17 mouse cellular contexts compared by ENCODE assay signal in genomic region chr12:45158986-45159385, GRCm38 (mm10).
DNase-seq lines count a peak whose midpoint lies in the region; ATAC-seq and TF ChIP-seq lines count a peak whose summit lies in the region.
"Had no signal": no experiment of that assay in that cellular context is flagged by ENCODE, and none has a peak within 500 bp of the region (broad histone marks: within the 10 kb centered on the region; RNA-seq: fewer than 3 reads in every experiment).

No protein-coding gene starts in this region.

- DNase-seq in midbrain, embryonic 10.5 days (ENCODE audit: low spot score) = no peak
- DNase-seq in brain, embryonic 14.5 days (ENCODE audit: low read depth) = peak; percentile 44
- peak; percentile 18 for DNase-seq in retina, embryonic 14.5 days (ENCODE audit: low spot score)
- DNase-seq: adrenal gland, postnatal 14 days; cerebellum, adult 9-11 months; heart, postnatal 36 days; lung, adult 18-20 months had no signal

- H3K27ac ChIP-seq in intestine, postnatal 0 days (ENCODE audit: low read depth, low read length) = no peak overlapping the region
- no peak overlapping the region for H3K27ac ChIP-seq in intestine, embryonic 15.5 days
- no peak overlapping the region for H3K27ac ChIP-seq in midbrain, embryonic 12.5 days (replicated peaks)
- no peak overlapping the region for H3K27ac ChIP-seq in midbrain, embryonic 10.5 days (replicated peaks)
- H3K27ac ChIP-seq: embryonic facial prominence, embryonic 15.5 days; forebrain, embryonic 15.5 days; heart, embryonic 10.5 days; limb, embryonic 12.5 days; stomach, embryonic 15.5 days had no signal

- peak; percentile 40 for TF ChIP-seq CTCF in intestine, postnatal 0 days (IDR thresholded peaks at IDR 0.05; ENCODE audit: low read depth)
- TF ChIP-seq CTCF in brain, embryonic 14.5 days (IDR thresholded peaks at IDR 0.05; ENCODE audit: borderline replicate concordance, extremely low read depth, insufficient read depth, insufficient read length) = no peak

- no peak overlapping the region for H3K4me2 ChIP-seq in intestine, postnatal 0 days (replicated peaks; ENCODE audit: low read depth)
- H3K4me2 ChIP-seq in intestine, embryonic 15.5 days (replicated peaks) = no peak overlapping the region
- H3K4me2 ChIP-seq in midbrain, embryonic 12.5 days (replicated peaks) = no peak overlapping the region
- H3K4me2 ChIP-seq: embryonic facial prominence, embryonic 15.5 days; forebrain, embryonic 15.5 days; limb, embryonic 12.5 days; stomach, embryonic 15.5 days had no signal

- no peaks in the 10 kb centered on the region for H3K27me3 ChIP-seq in intestine, postnatal 0 days (replicated peaks; ENCODE audit: control insufficient read depth, insufficient read depth, low read length)
- H3K27me3 ChIP-seq in intestine, embryonic 15.5 days (replicated peaks) = no peaks in the 10 kb centered on the region
- no peaks in the 10 kb centered on the region for H3K27me3 ChIP-seq in midbrain, embryonic 12.5 days
- H3K27me3 ChIP-seq in midbrain, embryonic 10.5 days (ENCODE audit: low read depth, poor library complexity, severe bottlenecking) = no peaks in the 10 kb centered on the region
- H3K27me3 ChIP-seq: embryonic facial prominence, embryonic 15.5 days; forebrain, embryonic 15.5 days; limb, embryonic 12.5 days; stomach, embryonic 15.5 days had no signal

- H3K9ac ChIP-seq in intestine, postnatal 0 days (ENCODE audit: low read depth, low read length) = no peak overlapping the region
- H3K9ac ChIP-seq in intestine, embryonic 15.5 days = no peak overlapping the region
- H3K9ac ChIP-seq in midbrain, embryonic 12.5 days (replicated peaks) = no peak overlapping the region
- H3K9ac ChIP-seq: embryonic facial prominence, embryonic 15.5 days; forebrain, embryonic 15.5 days; limb, embryonic 12.5 days; stomach, embryonic 15.5 days had no signal

- 85% methylated on average over 3 of the region's 3 CpGs for WGBS in intestine, postnatal 0 days
- 83% methylated on average over 3 of the region's 3 CpGs for WGBS in intestine, embryonic 15.5 days
- WGBS in midbrain, embryonic 12.5 days = 76% methylated on average over 3 of the region's 3 CpGs
- 83% methylated on average over 3 of the region's 3 CpGs for WGBS in midbrain, embryonic 10.5 days

- no peaks in the 10 kb centered on the region for H3K4me1 ChIP-seq in intestine, postnatal 0 days (replicated peaks; ENCODE audit: control insufficient read depth, insufficient read depth, low read length)
- H3K4me1 ChIP-seq in intestine, embryonic 15.5 days (replicated peaks) = no peaks in the 10 kb centered on the region
- no peaks in the 10 kb centered on the region for H3K4me1 ChIP-seq in midbrain, embryonic 12.5 days
- H3K4me1 ChIP-seq in midbrain, embryonic 10.5 days = no peaks in the 10 kb centered on the region
- H3K4me1 ChIP-seq: embryonic facial prominence, embryonic 15.5 days; forebrain, embryonic 15.5 days; heart, embryonic 10.5 days; limb, embryonic 12.5 days; megakaryocyte, embryonic 14.5 days; stomach, embryonic 15.5 days had no signal

- H3K36me3 ChIP-seq in intestine, postnatal 0 days (ENCODE audit: control insufficient read depth, insufficient read depth) = no peaks in the 10 kb centered on the region
- no peaks in the 10 kb centered on the region for H3K36me3 ChIP-seq in intestine, embryonic 15.5 days
- no peaks in the 10 kb centered on the region for H3K36me3 ChIP-seq in midbrain, embryonic 12.5 days
- H3K36me3 ChIP-seq in midbrain, embryonic 10.5 days = no peaks in the 10 kb centered on the region
- H3K36me3 ChIP-seq: embryonic facial prominence, embryonic 15.5 days; forebrain, embryonic 15.5 days; heart, embryonic 10.5 days; limb, embryonic 12.5 days; stomach, embryonic 15.5 days had no signal

- no peak for ATAC-seq in intestine, postnatal 0 days
- ATAC-seq in intestine, embryonic 15.5 days = no peak
- ATAC-seq in midbrain, embryonic 12.5 days (ENCODE audit: low FRiP score, low read depth) = peak; percentile 28; the same call in 1 of the 2 replicates
- no peak for ATAC-seq in granulocyte monocyte progenitor cell, adult 5-6 weeks (replicated peaks; ENCODE audit: poor library complexity, severe bottlenecking)
- ATAC-seq: forebrain, embryonic 15.5 days had no signal

- H3K4me3 ChIP-seq in intestine, postnatal 0 days (ENCODE audit: low read depth, low read length) = no peak overlapping the region
- no peak overlapping the region for H3K4me3 ChIP-seq in intestine, embryonic 15.5 days (replicated peaks)
- H3K4me3 ChIP-seq in midbrain, embryonic 12.5 days = no peak overlapping the region
- H3K4me3 ChIP-seq in midbrain, embryonic 10.5 days = no peak overlapping the region
- H3K4me3 ChIP-seq: embryonic facial prominence, embryonic 15.5 days; forebrain, embryonic 15.5 days; heart, embryonic 10.5 days; limb, embryonic 12.5 days; megakaryocyte, embryonic 14.5 days; stomach, embryonic 15.5 days had no signal

- no peaks in the 10 kb centered on the region for H3K9me3 ChIP-seq in intestine, postnatal 0 days (ENCODE audit: control insufficient read depth)
- H3K9me3 ChIP-seq in intestine, embryonic 15.5 days = no peaks in the 10 kb centered on the region
- no peaks in the 10 kb centered on the region for H3K9me3 ChIP-seq in midbrain, embryonic 12.5 days
- no peaks in the 10 kb centered on the region for H3K9me3 ChIP-seq in midbrain, embryonic 10.5 days (replicated peaks)
- H3K9me3 ChIP-seq: embryonic facial prominence, embryonic 15.5 days; forebrain, embryonic 15.5 days; heart, embryonic 10.5 days; limb, embryonic 12.5 days; megakaryocyte, embryonic 14.5 days; stomach, embryonic 15.5 days had no signal

- TF ChIP-seq POLR2A in brain, embryonic 14.5 days (IDR thresholded peaks at IDR 0.05; ENCODE audit: borderline replicate concordance, extremely low read depth, insufficient read depth, insufficient read length, poor library complexity, severe bottlenecking) = no peak
